Mouse (Mus musculus): ENCODE measurements around the gene Acpp. TPM values are rescaled to one million over a fixed set of nuclear protein-coding genes. Genes with fewer than 3 reads are reported as not detected.
A peak's percentile ranks its signal among the peaks of the same experiment; 100 is the strongest.

The Acpp gene
- polyA plus RNA-seq, 1 experiment from 2014 or later, result 1.1 TPM

- no peak for DNase-seq (ENCODE audit: low spot score)
- no peak overlapping the region for H3K4me2 ChIP-seq (ENCODE audit: low read depth, low read length)
- no peaks in the 10 kb centered on the region for H3K9me3 ChIP-seq (replicated peaks; ENCODE audit: control insufficient read depth, low read length)
- H3K4me1 ChIP-seq (ENCODE audit: control insufficient read depth, insufficient read depth, low read length), result no peaks in the 10 kb centered on the region
- H3K36me3 ChIP-seq (replicated peaks; ENCODE audit: control insufficient read depth, insufficient read depth, low read depth, low read length), result no peaks in the 10 kb centered on the region
- WGBS, result 83% methylated on average over 12 of the region's 12 CpGs
- H3K9ac ChIP-seq (replicated peaks; ENCODE audit: low read length), result no peak overlapping the region
- no peaks in the 10 kb centered on the region for H3K27me3 ChIP-seq (ENCODE audit: control insufficient read depth, insufficient read depth, low read length)
- ATAC-seq (replicated peaks; ENCODE audit: insufficient number of reproducible peaks, low FRiP score, low TSS enrichment, low read depth), result no peak
- no peak overlapping the region for H3K27ac ChIP-seq (replicated peaks; ENCODE audit: low read depth, low read length)
- H3K4me3 ChIP-seq (ENCODE audit: low read depth, low read length), result no peak overlapping the region
These were observed 37.0 kb downstream of the Acpp start for GRCm38 (mm10) chr9:104300569-104300968.

GRCm38 (mm10) chr9:104297041-104297440, 40.5 kb downstream of the Acpp start:
- H3K27ac ChIP-seq (replicated peaks; ENCODE audit: low read depth, low read length), result no peak overlapping the region
- H3K4me3 ChIP-seq (ENCODE audit: low read depth, low read length), result no peak overlapping the region
- no peaks in the 10 kb centered on the region for H3K9me3 ChIP-seq (replicated peaks; ENCODE audit: control insufficient read depth, low read length)
- DNase-seq (ENCODE audit: low spot score) (no peak), ATAC-seq (replicated peaks; ENCODE audit: insufficient number of reproducible peaks, low FRiP score, low TSS enrichment, low read depth) (no peak)
- WGBS, result 73% methylated on average over 3 of the region's 3 CpGs
- H3K9ac ChIP-seq (replicated peaks; ENCODE audit: low read length), result no peak overlapping the region
- no peaks in the 10 kb centered on the region for H3K4me1 ChIP-seq (ENCODE audit: control insufficient read depth, insufficient read depth, low read length)
- no peaks in the 10 kb centered on the region for H3K27me3 ChIP-seq (ENCODE audit: control insufficient read depth, insufficient read depth, low read length)
- H3K4me2 ChIP-seq (ENCODE audit: low read depth, low read length), result no peak overlapping the region
- no peaks in the 10 kb centered on the region for H3K36me3 ChIP-seq (replicated peaks; ENCODE audit: control insufficient read depth, insufficient read depth, low read depth, low read length)

- H3K9ac ChIP-seq (replicated peaks; ENCODE audit: low read length), result no peak overlapping the region
- no peaks in the 10 kb centered on the region for H3K9me3 ChIP-seq (replicated peaks; ENCODE audit: control insufficient read depth, low read length)
- H3K27ac ChIP-seq (replicated peaks; ENCODE audit: low read depth, low read length), result no peak overlapping the region
- no peaks in the 10 kb centered on the region for H3K36me3 ChIP-seq (replicated peaks; ENCODE audit: control insufficient read depth, insufficient read depth, low read depth, low read length)
- no peak overlapping the region for H3K4me2 ChIP-seq (ENCODE audit: low read depth, low read length)
- no peaks in the 10 kb centered on the region for H3K27me3 ChIP-seq (ENCODE audit: control insufficient read depth, insufficient read depth, low read length)
- H3K4me3 ChIP-seq (ENCODE audit: low read depth, low read length), result no peak overlapping the region
- DNase-seq (ENCODE audit: low spot score) (no peak), ATAC-seq (replicated peaks; ENCODE audit: insufficient number of reproducible peaks, low FRiP score, low TSS enrichment, low read depth) (no peak)
- no peaks in the 10 kb centered on the region for H3K4me1 ChIP-seq (ENCODE audit: control insufficient read depth, insufficient read depth, low read length)
- 71% methylated on average over 6 of the region's 6 CpGs for WGBS
These were observed 52.6 kb downstream of the Acpp start for GRCm38 (mm10) chr9:104284934-104285333.

- no peak overlapping the region for H3K9ac ChIP-seq (replicated peaks; ENCODE audit: low read length)
- H3K27me3 ChIP-seq (ENCODE audit: control insufficient read depth, insufficient read depth, low read length), result no peaks in the 10 kb centered on the region
- no peak overlapping the region for H3K4me3 ChIP-seq (ENCODE audit: low read depth, low read length)
- ATAC-seq (replicated peaks; ENCODE audit: insufficient number of reproducible peaks, low FRiP score, low TSS enrichment, low read depth) (no peak), DNase-seq (ENCODE audit: low spot score) (no peak)
- H3K4me1 ChIP-seq (ENCODE audit: control insufficient read depth, insufficient read depth, low read length), result no peaks in the 10 kb centered on the region
- no peak overlapping the region for H3K4me2 ChIP-seq (ENCODE audit: low read depth, low read length)
- no peak overlapping the region for H3K27ac ChIP-seq (replicated peaks; ENCODE audit: low read depth, low read length)
- WGBS, result 26% methylated on average over 8 of the region's 8 CpGs
- H3K36me3 ChIP-seq (replicated peaks; ENCODE audit: control insufficient read depth, insufficient read depth, low read depth, low read length), result no peaks in the 10 kb centered on the region
- H3K9me3 ChIP-seq (replicated peaks; ENCODE audit: control insufficient read depth, low read length), result no peaks in the 10 kb centered on the region
These were observed 55.0 kb downstream of the Acpp start for GRCm38 (mm10) chr9:104282536-104282935.

- ATAC-seq (replicated peaks; ENCODE audit: insufficient number of reproducible peaks, low FRiP score, low TSS enrichment, low read depth) (no peak), DNase-seq (ENCODE audit: low spot score) (no peak)
- Histone ChIP-seq H3K9ac (replicated peaks; ENCODE audit: low read length) (no peak overlapping the region), H3K4me2 (ENCODE audit: low read depth, low read length) (no peak overlapping the region), H3K27ac (replicated peaks; ENCODE audit: low read depth, low read length) (no peak overlapping the region), H3K9me3 (replicated peaks; ENCODE audit: control insufficient read depth, low read length) (no peaks in the 10 kb centered on the region), H3K4me3 (ENCODE audit: low read depth, low read length) (no peak overlapping the region), H3K4me1 (ENCODE audit: control insufficient read depth, insufficient read depth, low read length) (no peaks in the 10 kb centered on the region), H3K27me3 (ENCODE audit: control insufficient read depth, insufficient read depth, low read length) (no peaks in the 10 kb centered on the region), H3K36me3 (replicated peaks; ENCODE audit: control insufficient read depth, insufficient read depth, low read depth, low read length) (no peaks in the 10 kb centered on the region)
- 70% methylated on average over 5 of the region's 5 CpGs for WGBS
These were observed 55.8 kb downstream of the Acpp start for GRCm38 (mm10) chr9:104281737-104282136.

- Histone ChIP-seq H3K4me2 (ENCODE audit: low read depth, low read length) (no peak overlapping the region), H3K36me3 (replicated peaks; ENCODE audit: control insufficient read depth, insufficient read depth, low read depth, low read length) (no peaks in the 10 kb centered on the region), H3K27me3 (ENCODE audit: control insufficient read depth, insufficient read depth, low read length) (no peaks in the 10 kb centered on the region), H3K4me1 (ENCODE audit: control insufficient read depth, insufficient read depth, low read length) (no peaks in the 10 kb centered on the region), H3K9me3 (replicated peaks; ENCODE audit: control insufficient read depth, low read length) (no peaks in the 10 kb centered on the region), H3K4me3 (ENCODE audit: low read depth, low read length) (no peak overlapping the region), H3K27ac (replicated peaks; ENCODE audit: low read depth, low read length) (no peak overlapping the region), H3K9ac (replicated peaks; ENCODE audit: low read length) (no peak overlapping the region)
- WGBS, result 78% methylated on average over 8 of the region's 8 CpGs
- DNase-seq (ENCODE audit: low spot score), result no peak
- ATAC-seq (replicated peaks; ENCODE audit: insufficient number of reproducible peaks, low FRiP score, low TSS enrichment, low read depth), result no peak
These were observed 56.6 kb downstream of the Acpp start for GRCm38 (mm10) chr9:104280725-104281495.

GRCm38 (mm10) chr9:104277528-104278162, 59.9 kb downstream of the Acpp start:
- Histone ChIP-seq H3K27ac (replicated peaks; ENCODE audit: low read depth, low read length) (no peak overlapping the region), H3K36me3 (replicated peaks; ENCODE audit: control insufficient read depth, insufficient read depth, low read depth, low read length) (no peaks in the 10 kb centered on the region), H3K4me3 (ENCODE audit: low read depth, low read length) (no peak overlapping the region), H3K4me2 (ENCODE audit: low read depth, low read length) (no peak overlapping the region), H3K9me3 (replicated peaks; ENCODE audit: control insufficient read depth, low read length) (no peaks in the 10 kb centered on the region), H3K9ac (replicated peaks; ENCODE audit: low read length) (no peak overlapping the region), H3K4me1 (ENCODE audit: control insufficient read depth, insufficient read depth, low read length) (no peaks in the 10 kb centered on the region), H3K27me3 (ENCODE audit: control insufficient read depth, insufficient read depth, low read length) (no peaks in the 10 kb centered on the region)
- ATAC-seq (replicated peaks; ENCODE audit: insufficient number of reproducible peaks, low FRiP score, low TSS enrichment, low read depth), result peak; percentile 78; the same call in 1 of the 2 replicates
- DNase-seq (ENCODE audit: low spot score), result peak; percentile 68
- WGBS, result 22% methylated on average over 18 of the region's 18 CpGs

GRCm38 (mm10) chr9:104275084-104275785, 62.3 kb downstream of the Acpp start:
- H3K36me3 ChIP-seq (replicated peaks; ENCODE audit: control insufficient read depth, insufficient read depth, low read depth, low read length), result no peaks in the 10 kb centered on the region
- no peak for ATAC-seq (replicated peaks; ENCODE audit: insufficient number of reproducible peaks, low FRiP score, low TSS enrichment, low read depth)
- no peaks in the 10 kb centered on the region for H3K27me3 ChIP-seq (ENCODE audit: control insufficient read depth, insufficient read depth, low read length)
- H3K4me2 ChIP-seq (ENCODE audit: low read depth, low read length), result no peak overlapping the region
- WGBS, result 89% methylated on average over 17 of the region's 17 CpGs
- H3K4me1 ChIP-seq (ENCODE audit: control insufficient read depth, insufficient read depth, low read length), result no peaks in the 10 kb centered on the region
- no peak overlapping the region for H3K27ac ChIP-seq (replicated peaks; ENCODE audit: low read depth, low read length)
- H3K9ac ChIP-seq (replicated peaks; ENCODE audit: low read length), result no peak overlapping the region
- no peak for DNase-seq (ENCODE audit: low spot score)
- H3K9me3 ChIP-seq (replicated peaks; ENCODE audit: control insufficient read depth, low read length), result no peaks in the 10 kb centered on the region
- H3K4me3 ChIP-seq (ENCODE audit: low read depth, low read length), result no peak overlapping the region

Measured in embryonic facial prominence, embryonic 11.5 days (tissue).